Mouse (Mus musculus) lung, adult 2 months (tissue): ENCODE measurements around the gene Dnajc4.

Experiments
- CTCF ChIP-seq: fragments of 200-500 bp; IDR thresholded peaks from 2 replicates; pipeline ENCODE4 v1.5.1; 2011; ENCODE audit warnings: mild to moderate bottlenecking, low read length, control low read depth; ENCODE audit not compliant: insufficient read depth
- POLR2A ChIP-seq: fragments of 200-500 bp; IDR thresholded peaks from 2 replicates; pipeline ENCODE4 v1.6.1; 2011; ENCODE audit warnings: low read depth, mild to moderate bottlenecking, control low read depth, low read length, borderline replicate concordance; ENCODE audit errors: extremely low read depth

DNA sequence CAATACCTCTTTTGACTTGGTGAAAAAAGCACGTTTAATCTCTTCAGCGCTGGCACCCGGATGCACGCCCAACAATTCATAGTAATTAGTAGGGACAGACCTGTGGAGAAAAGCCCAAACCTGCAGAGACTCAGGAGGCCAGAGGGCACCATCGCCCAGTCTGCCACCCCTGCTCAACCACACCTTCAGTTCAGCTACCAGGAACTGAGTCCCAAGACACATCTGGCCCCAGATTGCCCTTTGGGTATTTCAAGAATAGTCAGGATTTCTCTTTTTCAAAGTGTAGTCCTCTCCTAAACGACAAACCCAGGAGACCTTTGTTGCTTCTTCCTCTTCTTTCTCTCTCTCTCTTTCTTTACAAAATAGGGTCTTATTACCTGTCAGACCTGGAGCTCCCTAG is 1.7 kb downstream of the Dnajc4 start:
- no peak for TF ChIP-seq CTCF
- TF ChIP-seq POLR2A: no peak
